Mouse (Mus musculus): ENCODE measurements around the gene Gm13285. TPM values are rescaled to one million over a fixed set of nuclear protein-coding genes. Genes with fewer than 3 reads are reported as not detected.
A peak's percentile ranks its signal among the peaks of the same experiment; 100 is the strongest.
"Not testable (repeated sequence)": the region's sequence is repeated elsewhere in the genome, so short reads cannot be mapped to it uniquely, and the experiment has no call there.

The Gm13285 gene
- total and polyA plus RNA-seq, 3 experiments = 0.14 TPM; not detected in 2

- TF ChIP-seq CTCF (IDR thresholded peaks at IDR 0.05 in 2 of 3, conservative IDR thresholded peaks at IDR 0.05 in 1 of 3; ENCODE audit: control insufficient read depth in 1 of 3, insufficient read depth in 1 of 3, low read depth in 2 of 3, low read length in 3 of 3, poor library complexity in 1 of 3, severe bottlenecking in 1 of 3) = 0 out of 6 replicates have a peak, but pooled peaks of 1 of the 3 experiments have one; percentile 2
- not testable (repeated sequence) for H3K27me3 ChIP-seq (ENCODE audit: control insufficient read depth in 1 of 2, insufficient read depth in 2 of 2, low read length in 2 of 2); H3K27ac ChIP-seq (ENCODE audit: control insufficient read depth, low read depth, low read length); H3K4me3 ChIP-seq (ENCODE audit: control insufficient read depth in 1 of 2, insufficient read depth in 1 of 2, low read depth in 2 of 2, low read length in 2 of 2); H3K9ac ChIP-seq (ENCODE audit: control insufficient read depth, low read depth, low read length, poor library complexity, severe bottlenecking); DNase-seq (ENCODE audit: low read depth, low spot score); H3K9me3 ChIP-seq (replicated peaks; ENCODE audit: insufficient read depth, low read length); H3K36me3 ChIP-seq (ENCODE audit: control insufficient read depth in 1 of 2, insufficient read depth in 2 of 2, low read length in 2 of 2); H3K4me1 ChIP-seq (ENCODE audit: control insufficient read depth in 1 of 2, insufficient read depth in 2 of 2, low read length in 2 of 2); H3K79me2 ChIP-seq (ENCODE audit: control insufficient read depth, insufficient read depth, low read length, poor library complexity)
These were observed 37.1 kb upstream of the Gm13285 start for GRCm38 (mm10) chr4:88762341-88762740.

GRCm38 (mm10) chr4:88763384-88764018 is 36.0 kb upstream of the Gm13285 start:
- not testable (repeated sequence) for H3K79me2 ChIP-seq (ENCODE audit: control insufficient read depth, insufficient read depth, low read length, poor library complexity); H3K4me1 ChIP-seq (ENCODE audit: control insufficient read depth in 1 of 2, insufficient read depth in 2 of 2, low read length in 2 of 2); H3K36me3 ChIP-seq (ENCODE audit: control insufficient read depth in 1 of 2, insufficient read depth in 2 of 2, low read length in 2 of 2); H3K27me3 ChIP-seq (ENCODE audit: control insufficient read depth in 1 of 2, insufficient read depth in 2 of 2, low read length in 2 of 2); H3K9me3 ChIP-seq (replicated peaks; ENCODE audit: insufficient read depth, low read length); H3K27ac ChIP-seq (ENCODE audit: control insufficient read depth, low read depth, low read length)
- Histone ChIP-seq H3K9ac (ENCODE audit: control insufficient read depth, low read depth, low read length, poor library complexity, severe bottlenecking) (peak overlapping the region; percentile 45; the same call in 1 of the 2 replicates), H3K4me3 (ENCODE audit: control insufficient read depth in 1 of 2, insufficient read depth in 1 of 2, low read depth in 2 of 2, low read length in 2 of 2) (peak overlapping the region in 1 of 2 experiments; percentile 23; a peak in 1 of 4 replicates)
- peak; percentile 37 for DNase-seq (ENCODE audit: low read depth, low spot score)

- not testable (repeated sequence) for H3K4me1 ChIP-seq (ENCODE audit: control insufficient read depth in 1 of 2, insufficient read depth in 2 of 2, low read length in 2 of 2); H3K79me2 ChIP-seq (ENCODE audit: control insufficient read depth, insufficient read depth, low read length, poor library complexity); H3K9ac ChIP-seq (ENCODE audit: control insufficient read depth, low read depth, low read length, poor library complexity, severe bottlenecking); H3K27ac ChIP-seq (ENCODE audit: control insufficient read depth, low read depth, low read length); H3K9me3 ChIP-seq (replicated peaks; ENCODE audit: insufficient read depth, low read length); H3K4me3 ChIP-seq (ENCODE audit: control insufficient read depth in 1 of 2, insufficient read depth in 1 of 2, low read depth in 2 of 2, low read length in 2 of 2); H3K36me3 ChIP-seq (ENCODE audit: control insufficient read depth in 1 of 2, insufficient read depth in 2 of 2, low read length in 2 of 2); DNase-seq (ENCODE audit: low read depth, low spot score); H3K27me3 ChIP-seq (ENCODE audit: control insufficient read depth in 1 of 2, insufficient read depth in 2 of 2, low read length in 2 of 2)
These were observed 25.9 kb upstream of the Gm13285 start, which contains the start of gene Gm13290 for GRCm38 (mm10) chr4:88773534-88773933. Gene Gm13290 (plus strand): TSS chr4:88773834.

- not testable (repeated sequence) for H3K9ac ChIP-seq (ENCODE audit: control insufficient read depth, low read depth, low read length, poor library complexity, severe bottlenecking); H3K27me3 ChIP-seq (ENCODE audit: control insufficient read depth in 1 of 2, insufficient read depth in 2 of 2, low read length in 2 of 2); H3K36me3 ChIP-seq (ENCODE audit: control insufficient read depth in 1 of 2, insufficient read depth in 2 of 2, low read length in 2 of 2); H3K79me2 ChIP-seq (ENCODE audit: control insufficient read depth, insufficient read depth, low read length, poor library complexity); H3K4me3 ChIP-seq (ENCODE audit: control insufficient read depth in 1 of 2, insufficient read depth in 1 of 2, low read depth in 2 of 2, low read length in 2 of 2); H3K4me1 ChIP-seq (ENCODE audit: control insufficient read depth in 1 of 2, insufficient read depth in 2 of 2, low read length in 2 of 2); H3K27ac ChIP-seq (ENCODE audit: control insufficient read depth, low read depth, low read length); H3K9me3 ChIP-seq (replicated peaks; ENCODE audit: insufficient read depth, low read length); DNase-seq (ENCODE audit: low read depth, low spot score)
These were observed 22.8 kb upstream of the Gm13285 start, which contains the start of gene Gm13289 for GRCm38 (mm10) chr4:88776622-88777021. Gene Gm13289 (plus strand): TSS chr4:88776922.

GRCm38 (mm10) chr4:88779550-88779949 is 19.9 kb upstream of the Gm13285 start, which contains the start of gene Gm13272:
Gene Gm13272 (plus strand): TSS chr4:88779850.
- H3K9me3 ChIP-seq (replicated peaks; ENCODE audit: insufficient read depth, low read length); H3K27ac ChIP-seq (ENCODE audit: control insufficient read depth, low read depth, low read length); H3K27me3 ChIP-seq (ENCODE audit: control insufficient read depth in 1 of 2, insufficient read depth in 2 of 2, low read length in 2 of 2); DNase-seq (ENCODE audit: low read depth, low spot score); H3K36me3 ChIP-seq (ENCODE audit: control insufficient read depth in 1 of 2, insufficient read depth in 2 of 2, low read length in 2 of 2); H3K79me2 ChIP-seq (ENCODE audit: control insufficient read depth, insufficient read depth, low read length, poor library complexity); H3K4me1 ChIP-seq (ENCODE audit: control insufficient read depth in 1 of 2, insufficient read depth in 2 of 2, low read length in 2 of 2); H3K9ac ChIP-seq (ENCODE audit: control insufficient read depth, low read depth, low read length, poor library complexity, severe bottlenecking); H3K4me3 ChIP-seq (ENCODE audit: control insufficient read depth in 1 of 2, insufficient read depth in 1 of 2, low read depth in 2 of 2, low read length in 2 of 2): not testable (repeated sequence)

GRCm38 (mm10) chr4:88780320-88780719 is 19.1 kb upstream of the Gm13285 start:
- H3K4me1 ChIP-seq (ENCODE audit: control insufficient read depth in 1 of 2, insufficient read depth in 2 of 2, low read length in 2 of 2); H3K36me3 ChIP-seq (ENCODE audit: control insufficient read depth in 1 of 2, insufficient read depth in 2 of 2, low read length in 2 of 2); H3K27me3 ChIP-seq (ENCODE audit: control insufficient read depth in 1 of 2, insufficient read depth in 2 of 2, low read length in 2 of 2); DNase-seq (ENCODE audit: low read depth, low spot score); H3K9ac ChIP-seq (ENCODE audit: control insufficient read depth, low read depth, low read length, poor library complexity, severe bottlenecking); H3K79me2 ChIP-seq (ENCODE audit: control insufficient read depth, insufficient read depth, low read length, poor library complexity); H3K4me3 ChIP-seq (ENCODE audit: control insufficient read depth in 1 of 2, insufficient read depth in 1 of 2, low read depth in 2 of 2, low read length in 2 of 2); H3K27ac ChIP-seq (ENCODE audit: control insufficient read depth, low read depth, low read length); H3K9me3 ChIP-seq (replicated peaks; ENCODE audit: insufficient read depth, low read length): not testable (repeated sequence)

GRCm38 (mm10) chr4:88781831-88782230 is 17.6 kb upstream of the Gm13285 start, which contains the start of gene Ifnz:
Gene Ifnz (plus strand): TSS chr4:88782131.
- not testable (repeated sequence) for H3K9me3 ChIP-seq (replicated peaks; ENCODE audit: insufficient read depth, low read length); H3K79me2 ChIP-seq (ENCODE audit: control insufficient read depth, insufficient read depth, low read length, poor library complexity); H3K9ac ChIP-seq (ENCODE audit: control insufficient read depth, low read depth, low read length, poor library complexity, severe bottlenecking); H3K4me3 ChIP-seq (ENCODE audit: control insufficient read depth in 1 of 2, insufficient read depth in 1 of 2, low read depth in 2 of 2, low read length in 2 of 2); H3K36me3 ChIP-seq (ENCODE audit: control insufficient read depth in 1 of 2, insufficient read depth in 2 of 2, low read length in 2 of 2); H3K27me3 ChIP-seq (ENCODE audit: control insufficient read depth in 1 of 2, insufficient read depth in 2 of 2, low read length in 2 of 2); DNase-seq (ENCODE audit: low read depth, low spot score); H3K4me1 ChIP-seq (ENCODE audit: control insufficient read depth in 1 of 2, insufficient read depth in 2 of 2, low read length in 2 of 2); H3K27ac ChIP-seq (ENCODE audit: control insufficient read depth, low read depth, low read length)

All from MEL (cell line).